Mouse (Mus musculus) mouse trophoblast stem cell (cell line): ENCODE data around the gene Pcif1.
"Not testable (repeated sequence)": the region's sequence is repeated elsewhere in the genome, so short reads cannot be mapped to it uniquely, and the experiment has no call there.

Experiments
- in situ Hi-C, 2 experiments: fragments of 300-500 bp; cut with MseI, MboI; formaldehyde crosslinking; loops; 2 replicates in 1 of 2; 3 replicates in 1 of 2; pipeline ENCODE4 v1.15.1; 2025

Pcif1 gene

GRCm38 (mm10) chr2:164866741-164867551 lies 12.2 kb upstream of the Pcif1 start:
- in situ Hi-C loops, result no loop called here

- in situ Hi-C loops, result no loop called here
Measured at GRCm38 (mm10) chr2:164867566-164867965, 11.5 kb upstream of the Pcif1 start.

- in situ Hi-C loops, result no loop called here
Measured at GRCm38 (mm10) chr2:164868491-164868890, 10.6 kb upstream of the Pcif1 start.

- in situ Hi-C loops, result no loop called here
Measured at GRCm38 (mm10) chr2:164871602-164872303, 7.4 kb upstream of the Pcif1 start.

- in situ Hi-C loops, result no loop called here
Measured at GRCm38 (mm10) chr2:164873621-164874020, 5.5 kb upstream of the Pcif1 start.

GRCm38 (mm10) chr2:164874239-164874769 lies 4.8 kb upstream of the Pcif1 start:
- in situ Hi-C loops, result no loop called here

- in situ Hi-C loops, result not testable (repeated sequence)
Measured at GRCm38 (mm10) chr2:164875648-164876047, 3.5 kb upstream of the Pcif1 start.

- in situ Hi-C loops, result not testable (repeated sequence)
Measured at GRCm38 (mm10) chr2:164877376-164878215, 1.5 kb upstream of the Pcif1 start.

- in situ Hi-C loops, result no loop called here
Measured at GRCm38 (mm10) chr2:164878509-164879227, 436 bp upstream of the Pcif1 start.

GRCm38 (mm10) chr2:164879568-164880277 lies 619 bp downstream of the Pcif1 start:
- in situ Hi-C loops, result no loop called here

GRCm38 (mm10) chr2:164882619-164883018 lies 3.5 kb downstream of the Pcif1 start:
- in situ Hi-C loops, result no loop called here

GRCm38 (mm10) chr2:164885788-164886187 lies 6.7 kb downstream of the Pcif1 start:
- in situ Hi-C loops, result no loop called here

GRCm38 (mm10) chr2:164886617-164887016 lies 7.5 kb downstream of the Pcif1 start:
- in situ Hi-C loops, result no loop called here

GRCm38 (mm10) chr2:164888996-164889395 lies 9.9 kb downstream of the Pcif1 start:
- in situ Hi-C loops, result no loop called here

- in situ Hi-C loops, result no loop called here
Measured at GRCm38 (mm10) chr2:164889960-164890359, 10.9 kb downstream of the Pcif1 start.

- in situ Hi-C loops, result no loop called here
Measured at GRCm38 (mm10) chr2:164890411-164891049, 11.4 kb downstream of the Pcif1 start.

GRCm38 (mm10) chr2:164891056-164891834 lies 12.1 kb downstream of the Pcif1 start:
- in situ Hi-C loops, result no loop called here

- in situ Hi-C loops, result no loop called here
Measured at GRCm38 (mm10) chr2:164891908-164892695, 13.0 kb downstream of the Pcif1 start.
